Mouse (Mus musculus) forelimb bud, embryonic 11.5 days (tissue): ENCODE results near the gene Plek.
"Not testable (repeated sequence)": the region's sequence is repeated elsewhere in the genome, so short reads cannot be mapped to it uniquely, and the experiment has no call there.

Experiments
- DNase-seq: peaks from one replicate; pipeline ENCODE4 v3.0.0-alpha.2; 2012; ENCODE audit warnings: low read depth, low spot score

The Plek gene

DNA sequence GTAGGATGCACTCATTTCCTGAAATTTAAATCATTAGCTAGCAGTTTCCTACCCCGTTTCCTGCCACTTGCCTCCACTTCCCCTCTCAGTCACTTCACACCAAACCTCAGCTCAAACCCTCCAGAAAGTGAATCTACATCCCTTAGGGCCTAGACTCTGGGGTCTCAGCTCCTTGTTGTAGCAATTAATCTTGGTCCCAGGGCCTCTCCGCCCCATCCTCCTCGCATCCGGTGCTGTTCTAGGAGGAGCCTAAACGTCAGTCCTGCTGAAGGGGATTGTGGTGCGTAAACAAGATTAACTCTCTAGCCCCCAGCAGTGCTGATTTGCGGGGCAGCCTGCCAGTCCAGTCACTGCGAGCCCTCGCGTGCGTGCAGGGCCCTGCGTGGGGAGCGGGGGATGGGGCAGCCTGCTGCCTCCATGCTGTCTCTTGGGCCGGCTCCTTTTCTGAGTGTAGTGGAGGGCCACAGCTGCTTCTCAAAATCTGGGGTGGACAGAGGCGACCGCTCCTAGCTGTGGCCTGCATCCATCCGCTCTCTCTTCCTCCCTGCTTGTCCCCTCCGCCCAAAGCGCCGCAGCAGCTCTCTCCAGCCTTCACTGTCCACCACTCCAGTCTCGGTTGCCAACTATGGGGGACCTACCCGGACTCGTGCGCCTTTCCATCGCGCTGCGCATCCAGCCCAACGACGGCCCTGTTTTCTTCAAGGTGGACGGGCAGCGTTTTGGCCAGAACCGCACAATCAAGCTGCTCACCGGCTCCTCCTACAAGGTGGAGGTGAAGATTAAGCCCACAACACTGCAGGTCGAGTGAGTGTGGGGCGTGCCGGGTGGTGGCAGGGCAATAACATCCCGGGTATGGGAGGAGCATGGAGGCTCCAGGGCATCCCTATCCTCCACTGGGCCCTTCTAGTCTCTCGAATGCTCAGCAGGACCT lies at the start of gene Plek, which contains the start of gene Cnrip1:
Gene Plek, minus strand, starts transcription at position 837 of the 931 bp plus-strand sequence.
Gene Cnrip1, plus strand, starts transcription at position 42 of the 931 bp plus-strand sequence.
- DNase-seq: no peak

DNA sequence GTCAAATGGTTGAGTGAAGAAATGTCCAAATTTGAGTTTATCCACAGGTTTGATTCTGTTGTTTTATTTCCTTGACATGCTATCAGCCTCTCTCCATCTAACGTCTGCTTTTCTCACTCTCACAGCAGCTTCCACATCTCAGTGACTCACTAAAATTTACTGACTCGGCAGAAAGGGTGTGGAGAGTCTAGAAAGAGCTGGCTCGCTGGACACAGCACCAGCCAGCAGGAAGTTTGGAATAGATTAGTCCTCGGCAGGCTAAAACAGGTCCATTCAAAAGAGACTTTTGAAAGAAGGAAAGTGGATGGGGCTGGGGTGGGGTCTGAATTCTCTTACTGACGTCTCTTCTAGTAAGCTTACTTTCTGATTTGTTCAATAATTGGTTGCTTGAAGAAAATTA lies 33.9 kb upstream of the Plek start:
- no peak for DNase-seq

DNA sequence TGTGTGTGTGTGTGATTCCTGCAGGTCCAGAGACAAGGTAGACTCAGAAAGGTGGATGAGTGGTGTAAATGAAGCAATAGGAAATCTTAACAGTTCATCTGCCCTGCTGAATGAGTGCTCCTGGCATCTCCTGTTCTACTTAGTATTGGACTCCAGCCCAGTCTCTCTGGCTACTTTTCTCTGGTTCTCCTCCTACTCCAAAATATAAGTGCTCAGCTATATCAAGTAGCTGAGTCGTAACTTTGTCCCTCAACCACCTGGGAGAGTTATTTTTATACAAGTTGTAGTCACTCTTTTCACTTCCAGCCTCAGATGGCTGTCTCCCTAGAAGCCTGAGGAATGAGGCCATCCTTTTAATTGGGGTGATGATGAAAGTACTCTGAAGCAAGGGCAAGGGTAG lies 31.7 kb upstream of the Plek start:
- DNase-seq: no peak

DNA sequence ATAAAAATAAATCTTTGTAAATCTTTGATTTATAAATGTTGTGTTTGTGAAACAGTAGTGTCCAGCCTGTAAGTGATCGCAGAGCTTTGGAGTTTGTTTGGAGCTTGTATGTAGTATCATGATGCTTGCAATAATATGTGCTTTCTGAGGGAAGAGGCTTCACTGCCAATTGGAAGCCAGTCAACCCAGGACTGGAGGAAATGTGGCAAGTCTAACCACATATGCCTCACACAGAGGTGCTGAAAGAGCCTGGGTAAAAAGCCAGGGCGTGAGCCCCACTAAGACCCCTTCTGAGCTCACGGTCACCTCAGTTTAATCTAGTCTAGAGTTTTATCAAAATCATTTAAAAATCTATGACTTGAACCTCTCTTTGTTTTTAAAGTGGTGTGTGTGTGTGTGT lies 31.3 kb upstream of the Plek start:
- no peak for DNase-seq

DNA sequence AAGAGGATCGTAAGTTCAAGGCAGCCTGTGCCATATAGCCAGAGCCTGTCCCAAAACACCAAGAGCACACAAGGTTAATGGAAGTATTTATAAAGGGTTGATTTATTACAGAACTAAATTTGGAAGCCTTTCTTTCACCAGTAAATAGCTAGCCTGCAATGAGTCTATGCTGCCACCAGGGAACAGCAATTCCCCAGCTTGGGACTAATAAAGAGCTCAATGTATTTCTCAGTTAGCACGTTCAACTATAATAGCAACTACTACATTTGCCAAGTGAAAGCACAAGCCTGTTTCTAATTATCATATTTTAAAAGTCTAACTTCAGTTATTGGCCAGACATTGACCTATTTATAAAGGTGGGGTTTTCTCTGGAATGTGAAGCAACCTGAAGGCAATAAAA lies 30.8 kb upstream of the Plek start:
- DNase-seq: peak; percentile 66

- no peak for DNase-seq
Observed at GRCm38 (mm10) chr11:17082086-17082485, 29.9 kb upstream of the Plek start.

DNA sequence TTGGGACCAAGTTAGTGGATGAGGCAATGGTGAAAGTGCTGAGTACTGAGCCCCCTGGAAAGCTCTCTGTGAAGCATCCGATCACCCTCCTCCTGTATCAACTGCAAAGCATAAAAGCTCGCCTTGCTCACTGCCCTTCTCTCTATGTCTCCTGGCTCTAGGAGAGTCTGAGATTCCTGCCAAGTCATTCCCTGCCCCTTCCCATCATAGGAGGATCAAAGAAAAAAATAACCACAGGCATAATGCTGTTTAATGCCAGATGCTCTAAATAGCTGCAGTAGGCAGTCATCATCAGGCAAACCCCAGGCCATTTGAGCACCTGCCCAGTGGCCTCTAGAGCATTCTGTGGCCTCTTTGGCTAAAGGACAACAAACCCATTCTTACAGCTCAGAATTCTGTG lies 23.5 kb upstream of the Plek start:
- DNase-seq: no peak

- DNase-seq: not testable (repeated sequence)
Observed at GRCm38 (mm10) chr11:17069360-17069759, 17.2 kb upstream of the Plek start.

DNA sequence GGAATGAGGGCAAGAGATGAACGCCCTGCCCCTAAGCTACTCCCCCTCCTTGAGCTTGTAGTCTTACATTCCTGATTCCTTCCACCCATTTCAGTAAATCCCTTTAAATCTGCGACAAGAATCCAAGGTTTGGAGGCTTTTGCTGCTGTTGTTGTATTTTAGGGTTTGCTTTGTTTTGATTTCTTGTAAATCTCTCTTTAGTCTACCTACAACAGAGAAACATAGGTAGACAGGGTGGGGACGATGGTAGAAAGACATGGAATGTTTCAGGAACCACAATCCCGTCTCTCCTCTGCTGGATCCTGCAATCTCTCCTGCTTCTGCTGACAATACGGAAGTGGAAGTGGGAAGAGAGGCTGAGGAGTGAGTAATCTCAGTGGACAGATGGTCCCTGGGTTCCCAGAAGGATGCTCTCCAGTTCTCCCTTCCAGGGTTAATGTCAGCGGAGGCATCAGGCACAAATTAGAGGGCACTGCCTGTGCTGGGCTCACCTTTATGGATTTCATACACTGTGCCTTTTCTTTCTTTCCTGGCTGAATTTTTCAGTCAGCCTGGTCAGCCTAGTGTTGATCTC lies 382 bp upstream of the Plek start:
- DNase-seq: no peak

- no peak for DNase-seq
Observed at GRCm38 (mm10) chr11:17045806-17046205, 6.4 kb downstream of the Plek start.

DNA sequence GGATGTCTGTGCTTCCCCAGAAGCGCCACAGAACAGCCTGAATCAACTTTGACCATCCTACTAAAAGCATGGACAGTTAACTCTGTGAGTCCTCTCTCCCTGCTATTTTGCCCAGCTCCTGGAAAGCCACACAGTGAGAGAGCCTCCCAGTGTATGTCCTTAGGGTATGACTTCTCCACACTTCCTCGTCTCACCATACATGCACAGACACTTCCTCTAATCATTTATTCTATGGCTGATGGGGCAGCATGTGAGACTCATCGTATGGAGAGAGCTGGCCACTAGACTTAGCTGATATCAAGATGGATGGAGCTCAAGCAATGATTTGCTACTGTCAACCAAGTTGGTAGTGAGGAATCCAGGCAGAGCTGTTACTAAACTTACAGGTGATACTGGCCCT lies 28.2 kb downstream of the Plek start:
- no peak for DNase-seq

- DNase-seq: no peak
Observed at GRCm38 (mm10) chr11:17023206-17023605, 29.0 kb downstream of the Plek start.

- no peak for DNase-seq
Observed at GRCm38 (mm10) chr11:17019328-17019727, 32.9 kb downstream of the Plek start.

GRCm38 (mm10) chr11:17012948-17013347 lies 39.2 kb downstream of the Plek start:
- DNase-seq: no peak

- DNase-seq: no peak
Observed at GRCm38 (mm10) chr11:17008498-17008941, 43.7 kb downstream of the Plek start.

DNA sequence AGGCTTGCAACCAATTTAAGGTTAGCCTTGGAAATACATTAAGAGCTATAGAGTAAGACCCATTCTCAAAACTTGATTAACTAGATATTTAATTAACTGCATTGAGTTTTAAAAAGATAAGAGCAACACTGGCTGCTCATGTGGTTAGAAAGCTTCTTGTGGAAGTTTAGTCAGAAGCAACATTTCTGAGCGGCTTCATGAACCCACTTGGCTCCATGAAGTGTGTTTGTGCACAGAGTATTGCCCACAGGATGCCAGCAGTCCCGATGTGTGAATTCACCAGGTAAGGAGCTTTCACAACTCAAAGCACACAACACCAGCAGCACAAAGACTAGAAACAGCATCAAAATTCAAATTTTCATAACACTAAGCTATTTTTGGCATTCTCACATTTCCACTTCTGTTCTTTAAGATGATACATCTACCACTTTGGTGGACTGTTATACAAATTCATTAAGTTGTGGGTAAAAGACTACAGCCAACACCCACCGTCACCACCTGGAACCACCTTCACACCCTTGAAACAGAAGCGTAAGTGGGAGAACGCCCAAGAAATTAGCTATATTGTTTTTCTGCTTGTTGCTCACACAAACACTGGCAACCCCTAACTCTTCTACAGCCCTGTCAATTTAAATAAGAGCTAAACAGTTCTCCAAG lies 44.5 kb downstream of the Plek start:
- DNase-seq: no peak

- DNase-seq: not testable (repeated sequence)
Observed at GRCm38 (mm10) chr11:17006526-17006925, 45.7 kb downstream of the Plek start.

DNA sequence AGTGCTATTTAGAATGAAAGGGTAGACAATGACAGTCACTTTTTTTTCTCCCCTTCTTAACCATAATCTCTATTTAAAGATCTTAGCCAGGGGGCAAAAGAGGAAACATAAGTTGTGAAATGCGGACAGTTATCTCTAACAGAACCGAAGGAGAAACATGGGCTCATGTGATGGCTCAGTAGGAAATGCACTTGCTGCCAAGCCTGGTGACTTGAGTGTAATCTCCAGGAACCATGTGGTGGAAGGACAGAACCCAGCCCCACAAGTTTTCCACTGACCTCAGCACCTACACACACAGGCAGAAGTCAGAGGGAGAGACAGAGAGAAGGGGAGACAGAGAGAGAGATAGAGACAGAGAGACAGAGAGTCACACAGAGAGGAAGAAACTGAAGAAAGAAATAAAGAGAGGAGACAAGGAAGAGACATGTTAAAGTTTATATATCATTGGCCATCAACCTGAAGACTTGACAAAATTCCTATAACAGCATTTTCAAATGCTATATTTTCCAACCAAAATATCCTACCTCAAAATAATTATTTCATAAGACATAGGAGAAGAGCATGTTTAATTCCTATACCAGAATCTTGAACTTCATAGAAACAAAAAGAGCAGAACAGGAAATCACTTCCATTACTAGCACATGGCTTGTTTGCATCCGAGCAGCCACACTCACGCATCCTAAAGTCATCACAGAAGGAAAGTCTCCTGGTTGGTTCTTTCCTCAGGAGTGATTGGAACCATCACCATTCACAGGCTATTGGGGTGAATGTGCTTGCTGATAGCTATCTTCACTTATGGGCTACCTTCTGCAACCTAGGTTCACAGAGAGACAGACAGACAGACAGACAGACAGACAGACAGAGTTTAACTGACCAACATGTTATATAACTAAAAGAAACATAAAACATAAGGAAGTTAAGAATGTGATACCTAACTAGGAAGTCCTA lies 47.0 kb downstream of the Plek start:
- DNase-seq: no peak

DNA sequence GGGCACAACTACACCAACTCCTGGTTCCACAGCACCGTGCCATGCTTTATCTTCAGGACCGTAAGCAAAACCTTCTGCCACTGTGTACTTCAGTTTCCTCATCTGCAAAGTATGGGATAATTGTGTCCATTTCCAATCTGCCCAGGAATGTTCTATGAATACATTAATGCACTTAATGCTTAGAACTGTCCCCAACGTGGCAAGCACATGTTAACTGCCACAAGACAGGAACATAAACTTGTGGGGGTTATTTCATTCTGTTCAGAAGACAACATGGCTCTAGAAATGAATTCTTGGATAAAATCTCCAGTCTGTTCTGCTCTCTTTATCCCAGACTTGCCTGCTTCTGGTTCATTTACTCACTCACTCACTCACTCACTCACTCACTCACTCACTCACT lies 48.4 kb downstream of the Plek start:
- no peak for DNase-seq

DNA sequence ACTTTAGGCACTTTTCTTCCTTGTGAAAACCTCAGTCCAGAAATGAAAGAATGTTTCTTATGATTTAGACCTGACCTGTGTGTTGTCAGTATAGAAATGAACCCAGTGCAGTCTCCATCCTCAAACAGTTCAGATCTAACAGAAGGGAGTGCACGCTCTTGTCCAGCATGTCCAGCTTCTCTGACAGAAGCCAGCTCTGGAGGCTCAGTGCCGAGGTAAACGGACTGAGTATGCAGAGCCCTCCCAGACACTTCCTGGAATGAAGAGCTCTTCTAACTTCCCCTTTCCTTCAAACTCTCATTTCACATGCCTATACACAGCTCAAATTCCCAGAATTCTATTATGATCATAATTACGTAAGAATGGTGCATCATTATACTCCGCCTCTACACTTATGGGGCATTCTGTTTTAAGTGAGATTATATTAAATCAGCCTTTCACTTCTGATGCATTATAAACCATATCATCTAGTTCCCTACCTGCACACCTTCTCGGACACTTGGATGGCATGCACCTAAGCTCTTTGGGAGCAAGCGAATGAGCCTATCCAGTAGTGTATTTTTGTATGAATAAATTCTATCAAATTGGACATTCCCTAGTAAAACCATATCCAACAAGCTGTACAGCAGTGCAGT lies 49.3 kb downstream of the Plek start:
- DNase-seq: no peak
